ENCODE assay signal across 8 mouse cellular contexts in the genomic region with DNA sequence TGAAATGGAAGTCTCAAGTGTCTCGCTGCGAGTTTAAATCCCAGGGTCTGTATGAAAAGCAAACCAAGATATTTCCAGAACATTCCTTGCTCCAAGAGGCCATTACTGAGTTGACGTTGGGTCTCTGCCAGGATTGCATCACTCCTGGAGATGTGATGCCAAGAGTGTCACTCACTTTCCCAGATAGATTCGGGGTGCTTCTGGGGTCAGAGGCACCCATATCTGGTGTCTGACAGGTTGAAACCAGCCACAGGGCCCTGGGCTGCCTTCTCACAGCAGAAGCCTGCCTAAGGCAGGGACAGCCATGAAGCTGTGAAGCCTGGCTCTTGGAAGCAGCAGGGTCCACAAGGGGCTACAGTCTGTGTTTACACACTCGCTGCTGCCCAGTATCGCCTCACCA. TPM values are rescaled to one million over a fixed set of nuclear protein-coding genes. Genes with fewer than 3 reads are reported as not detected.
DNase-seq lines count a peak whose midpoint lies in the region; ATAC-seq and TF ChIP-seq lines count a peak whose summit lies in the region.

No protein-coding gene starts in this region.

- peaks cover 39 to 53% of the 10 kb centered on the region in 2 experiments for H3K4me1 ChIP-seq in heart, embryonic 14.5 days (ENCODE audit: control insufficient read depth in 2 of 2, insufficient read depth in 2 of 2, low read length in 2 of 2)

- H3K9ac ChIP-seq in heart, embryonic 14.5 days (ENCODE audit: low read length), result no peak overlapping the region

- no peaks in the 10 kb centered on the region for H3K27me3 ChIP-seq in C2C12 (ENCODE audit: control insufficient read depth, insufficient read depth, insufficient read length)
- H3K27me3 ChIP-seq in heart, embryonic 14.5 days (ENCODE audit: control insufficient read depth, insufficient read depth, low read length), result no peaks in the 10 kb centered on the region

- H3ac ChIP-seq in C2C12 (ENCODE audit: control insufficient read depth, insufficient read length, low read depth), result no peak overlapping the region

- H3K4me2 ChIP-seq in heart, embryonic 14.5 days (ENCODE audit: low read length), result no peak overlapping the region

- H3K79me2 ChIP-seq in C2C12 (ENCODE audit: control insufficient read depth, insufficient read depth), result peaks cover 53% of the 10 kb centered on the region

- no peak overlapping the region for H3K4me3 ChIP-seq in C2C12 (ENCODE audit: insufficient read depth, poor library complexity, severe bottlenecking)
- no peak overlapping the region for H3K4me3 ChIP-seq in heart, embryonic 14.5 days (ENCODE audit: control insufficient read depth in 1 of 2, insufficient read depth in 1 of 2, low read depth in 1 of 2, low read length in 2 of 2)

- H3K27ac ChIP-seq in heart, embryonic 14.5 days (replicated peaks in 1 of 2; ENCODE audit: control insufficient read depth in 1 of 2, insufficient read depth in 1 of 2, low read depth in 2 of 2, low read length in 2 of 2), result peak overlapping the region; percentile 71 to 86

- peak; percentile 74 for ATAC-seq in heart, embryonic 14.5 days (ENCODE audit: insufficient number of reproducible peaks, insufficient read depth, low FRiP score, low read depth)
- ATAC-seq in erythroblast, adult 5-6 weeks (replicated peaks; ENCODE audit: low FRiP score, poor library complexity, severe bottlenecking), result no peak

- DNase-seq in NIH3T3 (ENCODE audit: low read depth), result peak; percentile 77
- peak; percentile 74 to 85 for DNase-seq in lung, adult 18-20 months
- no peak for DNase-seq in layer of hippocampus, adult 8-10 months (ENCODE audit: low spot score in 2 of 2)
- no peak for DNase-seq in natural killer cell, adult 2 months (ENCODE audit: low spot score in 2 of 2)
- DNase-seq in retina, embryonic 14.5 days (ENCODE audit: low spot score), result no peak

- no peaks in the 10 kb centered on the region for H3K9me3 ChIP-seq in heart, embryonic 14.5 days (ENCODE audit: control insufficient read depth, low read length)

- peaks cover 57% of the 10 kb centered on the region for H3K36me3 ChIP-seq in C2C12 (ENCODE audit: control insufficient read depth, insufficient read depth)
- 0 out of 2 replicates have a peak, but pooled peaks cover 4% of the 10 kb centered on the region for H3K36me3 ChIP-seq in heart, embryonic 14.5 days (ENCODE audit: control insufficient read depth, insufficient read depth, low read length)

- H3K79me3 ChIP-seq in C2C12 (ENCODE audit: low read depth), result peaks cover 22% of the 10 kb centered on the region

- no peak for TF ChIP-seq CTCF in C2C12 (IDR thresholded peaks at IDR 0.05; ENCODE audit: control insufficient read depth, insufficient read depth, insufficient read length)

- WGBS in heart, embryonic 14.5 days, result 38% methylated on average over 6 of the region's 6 CpGs

TF ChIP-seq in C2C12, 6 proteins besides CTCF, POLR2A, EP300 and RAD21:
- TF ChIP-seq FOSL1 (IDR thresholded peaks at IDR 0.05; ENCODE audit: insufficient read depth, low read length, poor library complexity, severe bottlenecking) (no peak), USF1 (IDR thresholded peaks at IDR 0.05; ENCODE audit: low read depth) (no peak), MAX (IDR thresholded peaks at IDR 0.05) (no peak), MYOD1 (IDR thresholded peaks at IDR 0.05; ENCODE audit: control insufficient read depth, insufficient read length, low read depth) (no peak), CEBPB (IDR thresholded peaks at IDR 0.05; ENCODE audit: low read depth) (peak; percentile 35)

RNA-seq across cellular contexts. Expression of gene Zbtb38, which starts 24.9 kb away (rescaled TPM):
- polyA plus RNA-seq in C2C12 (2012; fragmentation: generic; extraction: Trizol), result 10.0 TPM
- polyA plus RNA-seq in heart, embryonic 14.5 days (2014; fragmentation: Nextera tagmentation; extraction: Ambion mirVana), result 32.9 and 34.2 TPM in 2 replicates
- 4.8 and 7.1 TPM in 2 replicates for total RNA-seq in erythroblast, adult 5-6 weeks (2015; ENCODE audit: low replicate concordance)
- 4.9 and 6.0 TPM in 2 replicates for total RNA-seq in erythroblast, adult 5-6 weeks (2017; ENCODE audit: low replicate concordance)
- 10 to 100 TPM; 57.5 to 68.1 (median 62.3) TPM for total RNA-seq in layer of hippocampus, adult 8-10 months (2022)

Comparison
In these comparisons a context has a peak if more than half of its experiments do, and no peak if none do; other contexts are left out.
1. DNase-seq: peak in NIH3T3 (single experiment) and lung, adult 18-20 months (2 of 2); none in layer of hippocampus, adult 8-10 months (0 of 2), natural killer cell, adult 2 months (0 of 2) and retina, embryonic 14.5 days (single experiment).
2. RNA of gene Zbtb38, which starts 24.9 kb away (total RNA-seq): 57.5 to 68.1 TPM in layer of hippocampus, adult 8-10 months; 4.8 to 7.1 TPM in erythroblast, adult 5-6 weeks; every median in the first group is over 4 times any median in the second.